Mouse (Mus musculus) ES-CJ7 (cell line): ENCODE measurements at regions not wholly inside any gene's neighbourhood (a gene's known extent, or its start where the extent isn't known, plus 50 kb on each side); places are given as distances from the start of the nearest gene placed in this dataset.

ENCODE experiments used
- DNase-seq: peaks from one replicate; pipeline ENCODE4 v3.0.0; 2011; ENCODE audit warnings: low read depth, low spot score

GRCm38 (mm10) chr6:78115079-78115478, 135.6 kb upstream of the Ctnna2 start:
- DNase-seq, result peak; percentile 4

GRCm38 (mm10) chr6:78082528-78082927, 103.0 kb upstream of the Ctnna2 start:
- no peak for DNase-seq

- DNase-seq, result no peak
Observed at GRCm38 (mm10) chr6:78078919-78079318, 99.4 kb upstream of the Ctnna2 start.

DNA sequence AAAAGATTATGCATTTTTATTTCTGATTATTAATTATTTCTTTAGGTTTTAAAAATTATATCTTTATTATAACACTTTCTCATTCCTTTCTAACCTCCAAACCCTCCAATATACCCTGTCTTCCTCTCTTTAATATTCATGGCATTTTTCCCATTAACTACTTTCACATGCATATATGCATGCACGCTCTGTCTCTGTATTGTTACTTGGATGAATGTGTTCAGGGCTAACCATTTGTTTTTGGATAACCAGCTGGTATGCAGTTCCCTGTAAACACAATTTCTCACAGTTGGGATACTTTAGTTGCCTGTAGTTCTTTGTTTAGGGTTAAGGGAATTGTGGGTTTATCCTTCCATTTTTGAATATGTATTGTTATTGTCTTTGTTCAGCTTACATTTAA, 86.8 kb upstream of the Ctnna2 start:
- DNase-seq, result no peak

GRCm38 (mm10) chr6:78065737-78066136, 86.2 kb upstream of the Ctnna2 start:
- DNase-seq, result no peak
